Mouse (Mus musculus): ENCODE data around the gene Med15. TPM values are rescaled to one million over a fixed set of nuclear protein-coding genes. Genes with fewer than 3 reads are reported as not detected.
"Not testable (repeated sequence)": the region's sequence is repeated elsewhere in the genome, so short reads cannot be mapped to it uniquely, and the experiment has no call there.

The Med15 gene
- total RNA-seq, 2 experiments from 2014 or later = 42.7 to 55.3 TPM

DNA sequence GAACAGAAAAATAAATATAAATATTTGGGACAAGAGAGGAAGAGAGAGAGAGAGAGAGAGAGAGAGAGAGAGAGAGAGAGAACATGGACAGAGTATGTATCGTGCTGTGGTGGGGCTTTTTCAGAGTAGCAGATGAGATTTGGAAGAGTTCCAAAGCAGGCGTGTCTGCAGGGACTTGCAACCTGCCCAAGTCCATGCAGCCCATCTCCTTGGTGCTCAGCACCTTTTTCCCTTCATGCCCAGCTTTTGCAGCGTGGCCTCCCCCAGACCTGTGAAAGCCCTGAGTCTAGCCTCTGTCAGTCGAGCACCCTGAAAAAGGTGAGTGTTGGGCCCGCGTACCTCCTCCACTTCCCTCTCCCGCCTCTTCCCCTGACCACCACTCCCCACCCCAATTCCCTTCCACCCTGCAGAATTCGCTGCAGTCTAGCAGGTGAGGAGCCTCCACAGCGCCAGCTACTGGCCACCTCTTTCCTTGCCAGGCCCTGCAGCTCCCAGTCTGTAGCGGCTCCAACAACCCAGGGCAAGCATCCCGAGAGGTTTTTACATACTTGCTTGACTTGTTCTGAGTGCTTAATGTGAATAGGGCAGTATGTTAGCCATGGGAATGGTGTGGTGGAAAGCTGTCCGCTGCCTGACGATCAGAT, 114.6 kb downstream of the Med15 start:
- peak; percentile 50 for DNase-seq

DNA sequence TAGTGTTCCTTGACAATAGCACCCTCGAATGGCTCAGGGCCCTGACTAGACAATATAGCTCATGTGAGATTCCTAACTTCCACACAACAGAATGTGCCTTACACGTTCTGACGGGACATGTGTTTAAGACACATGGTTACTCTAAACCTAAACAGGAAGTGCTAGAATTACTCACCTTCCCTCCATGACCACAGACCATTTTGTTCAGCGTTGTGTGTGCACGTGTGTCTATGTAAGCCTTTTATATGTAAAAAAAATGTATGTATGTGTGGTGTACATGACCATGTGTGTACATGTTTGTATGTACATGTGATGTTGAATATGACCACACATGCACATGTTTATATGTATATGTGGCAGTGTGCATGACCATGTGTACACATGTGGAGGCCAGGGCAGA, 116.5 kb downstream of the Med15 start:
- DNase-seq = no peak

DNA sequence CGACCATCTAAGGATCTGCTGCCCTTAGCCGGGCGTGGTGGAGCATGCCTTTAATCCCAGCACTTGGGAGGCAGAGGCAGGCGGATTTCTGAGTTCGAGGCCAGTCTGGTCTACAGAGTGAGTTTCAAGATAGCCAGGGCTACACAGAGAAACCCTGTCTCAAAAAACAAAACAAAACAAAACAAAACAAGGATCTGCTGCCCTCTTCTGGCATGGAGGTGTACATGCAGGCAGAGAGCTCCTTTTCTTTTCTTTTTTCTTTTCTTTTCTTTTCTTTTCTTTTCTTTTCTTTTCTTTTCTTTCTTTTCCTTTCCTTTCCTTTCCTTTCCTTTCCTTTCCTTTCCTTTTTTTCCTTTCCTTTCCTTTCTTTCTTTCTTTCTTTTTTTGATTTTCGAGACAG, 118.0 kb downstream of the Med15 start:
- not testable (repeated sequence) for DNase-seq

DNA sequence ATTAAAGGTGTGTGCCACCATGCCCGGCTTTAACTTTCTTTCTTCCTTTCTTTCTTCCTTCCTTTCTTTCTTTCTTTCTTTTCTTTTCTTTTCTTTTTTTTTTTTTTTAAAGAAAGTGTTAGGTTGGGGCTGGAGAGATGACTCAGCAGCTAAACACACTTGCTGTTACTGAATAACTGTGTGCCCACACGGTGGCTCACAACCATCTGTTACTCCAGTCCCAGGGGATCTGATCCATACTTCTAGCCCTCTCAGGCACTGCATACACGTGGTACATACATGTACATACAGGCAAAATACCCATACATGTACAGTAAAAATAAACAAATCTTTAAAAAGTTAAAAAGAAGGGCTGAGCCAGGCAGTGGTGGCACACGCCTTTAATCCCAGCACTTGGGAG, 121.3 kb downstream of the Med15 start:
- DNase-seq = no peak

DNA sequence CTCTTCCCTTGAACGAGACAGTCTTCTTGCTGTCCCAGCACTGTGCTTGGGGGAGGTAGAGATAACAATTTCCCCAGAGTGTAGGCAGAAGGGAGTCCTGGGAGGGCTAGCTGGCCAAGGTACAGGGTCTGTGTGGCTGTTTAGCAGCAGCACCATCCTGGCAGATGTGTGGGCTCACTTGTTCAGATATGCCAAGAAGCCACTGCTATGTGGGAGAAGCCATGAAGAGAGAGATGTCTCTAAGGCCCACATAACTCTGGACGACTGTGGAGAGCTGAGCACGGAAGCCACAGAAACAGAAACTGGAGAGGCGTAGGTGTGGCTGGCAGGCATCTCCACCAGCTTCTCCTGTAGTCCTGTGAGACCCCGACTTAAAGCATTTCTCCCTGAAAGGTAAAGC, 127.0 kb downstream of the Med15 start:
- DNase-seq = no peak

DNA sequence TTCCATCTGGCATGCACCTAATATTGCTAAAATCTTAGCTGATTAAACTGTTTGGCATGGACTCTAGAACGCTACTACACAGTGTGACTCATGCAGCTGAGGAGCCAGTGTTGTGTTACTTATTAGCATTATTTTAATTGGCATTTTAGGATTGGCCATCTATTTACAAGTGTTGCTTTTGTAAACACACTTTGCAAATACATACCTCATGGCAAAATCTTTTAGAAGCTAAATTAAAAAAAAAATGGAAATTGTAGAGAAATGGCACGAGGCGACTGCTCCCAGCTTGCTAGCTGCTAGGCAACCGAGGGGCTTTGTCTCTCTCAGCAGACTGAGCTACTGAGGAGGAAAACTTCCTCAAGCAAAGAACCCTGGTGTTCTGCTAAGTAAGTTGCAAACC, 127.8 kb downstream of the Med15 start:
- no peak for DNase-seq

Other genes with a start within 250 kb of the Med15 start
- gene Aifm3, start 243.3 kb downstream of the Med15 start, total RNA-seq (2021) = 1 to 10 TPM; 3.6 to 4.5 TPM
- 10 to 100 TPM; 60.1 to 70.9 TPM for gene Lztr1, start 224.2 kb downstream of the Med15 start, total RNA-seq (2021)
- gene Thap7, start 201.8 kb downstream of the Med15 start, total RNA-seq (2021) = 10 to 100 TPM; 27.1 to 28.4 TPM
- gene Lrrc74b, start 171.6 kb downstream of the Med15 start, total RNA-seq (2021) = under 1 TPM; 0.48 to 0.58 TPM
- under 1 TPM; 0.69 to 0.97 TPM for gene P2rx6, start 171.0 kb downstream of the Med15 start, total RNA-seq (2021)
- 1 to 10 TPM; 5.5 to 9.0 TPM for gene Slc7a4, start 149.7 kb downstream of the Med15 start, total RNA-seq (2021)
- 10 to 100 TPM; 24.4 to 28.0 TPM for gene Smpd4, start 113.5 kb downstream of the Med15 start, total RNA-seq (2021)
- gene Ccdc74a, start 86.4 kb downstream of the Med15 start, total RNA-seq (2021) = 1 to 10 TPM; 2.5 to 3.2 TPM
- gene Klhl22, start 26.7 kb upstream of the Med15 start, total RNA-seq (2021) = 10 to 100 TPM; 30.6 to 47.9 TPM
- gene Scarf2, start 64.4 kb upstream of the Med15 start, total RNA-seq (2021) = 10 to 100 TPM; 15.0 to 16.7 TPM
- not detected for gene B830017H08Rik, start 100.2 kb upstream of the Med15 start, total RNA-seq (2021)
- 1 to 10 TPM; 1.3 to 1.9 TPM for gene Car15, start 105.5 kb upstream of the Med15 start, total RNA-seq (2021)
- under 1 TPM; 0.18 to 0.30 TPM for gene Gm20518, start 158.8 kb upstream of the Med15 start, total RNA-seq (2021)
- gene Tssk1, start 161.3 kb upstream of the Med15 start, total RNA-seq (2021) = under 1 TPM in 1 of 2 experiments, not detected in 1; 0.06 TPM
- 10 to 100 TPM; 60.6 to 63.9 TPM for gene Dgcr2, start 165.7 kb upstream of the Med15 start, total RNA-seq (2021)
- not detected for gene Tssk2, start 165.7 kb upstream of the Med15 start, total RNA-seq (2021)
- 10 to 100 TPM; 19.4 to 23.1 TPM for gene Ess2, start 178.5 kb upstream of the Med15 start, total RNA-seq (2021)
- not detected for gene Gsc2, start 182.2 kb upstream of the Med15 start, total RNA-seq (2021)
- gene Slc25a1, start 195.3 kb upstream of the Med15 start, total RNA-seq (2021) = 100 to 1,000 TPM; 115 to 121 TPM
- gene Vpreb2, start 247.5 kb upstream of the Med15 start, total RNA-seq (2021) = under 1 TPM in 1 of 2 experiments, not detected in 1; 0.36 TPM